Mouse (Mus musculus): Measurements from ENCODE around the gene Rab5if.
"Not testable (repeated sequence)": the region's sequence is repeated elsewhere in the genome, so short reads cannot be mapped to it uniquely, and the experiment has no call there.

The Rab5if gene

GRCm38 (mm10) chr2:156853999-156854771, 8.7 kb upstream of the Rab5if start:
- DNase-seq (ENCODE audit: low read depth, low spot score), result not testable (repeated sequence)

- no peak for DNase-seq (ENCODE audit: low read depth, low spot score)
These were observed 6.6 kb upstream of the Rab5if start for GRCm38 (mm10) chr2:156856311-156856710.

DNA sequence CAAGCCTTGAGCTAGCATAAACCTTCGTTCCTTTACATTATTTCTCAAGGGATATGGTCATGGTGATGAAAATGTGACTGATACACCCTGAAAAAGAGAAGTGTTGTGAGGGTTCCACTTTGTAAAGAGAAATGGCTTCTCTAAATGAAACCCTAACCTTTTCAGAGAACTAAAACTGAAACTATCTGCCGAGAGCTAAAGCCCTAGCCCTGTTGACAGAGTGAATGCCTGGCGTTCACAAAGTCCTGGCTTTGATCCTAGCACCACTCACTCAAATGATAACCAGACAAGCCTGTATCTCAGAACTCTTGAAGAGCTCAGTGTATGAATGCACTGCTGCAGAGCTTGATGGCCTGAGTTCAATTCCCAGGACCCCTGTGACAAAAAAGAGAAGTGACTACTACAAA, 5.5 kb upstream of the Rab5if start:
- DNase-seq (ENCODE audit: low read depth, low spot score), result peak; percentile 52

GRCm38 (mm10) chr2:156857835-156858234, 5.1 kb upstream of the Rab5if start, which contains the start of gene 4930518I15Rik:
Gene 4930518I15Rik (minus strand): TSS chr2:156857946.
- DNase-seq (ENCODE audit: low read depth, low spot score), result no peak

DNA sequence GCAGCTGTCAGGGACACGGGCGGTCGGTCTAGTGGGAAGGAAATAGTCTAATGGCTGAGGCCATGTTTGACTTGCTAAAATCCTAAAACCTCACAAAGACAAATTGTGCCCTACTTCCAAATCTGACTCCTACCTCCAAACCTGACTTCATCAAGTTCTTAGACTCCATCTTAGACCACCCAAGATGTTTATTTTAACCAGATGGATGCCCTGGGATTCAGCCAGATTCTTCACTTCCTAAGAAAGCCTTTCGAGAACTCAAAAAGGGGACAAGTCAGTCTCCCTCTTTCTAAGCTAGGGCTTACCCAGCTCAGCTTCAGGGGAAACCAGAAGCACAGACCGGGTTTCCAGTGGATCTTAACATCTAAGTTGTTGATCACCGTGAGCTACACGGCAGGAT, 4.3 kb upstream of the Rab5if start:
- DNase-seq (ENCODE audit: low read depth, low spot score), result no peak

GRCm38 (mm10) chr2:156862041-156862717, 749 bp upstream of the Rab5if start:
- peak; percentile 61 for DNase-seq (ENCODE audit: low read depth, low spot score)

- DNase-seq (ENCODE audit: low read depth, low spot score), result peak; percentile 69
These were observed 696 bp downstream of the Rab5if start for GRCm38 (mm10) chr2:156863487-156864160.

DNA sequence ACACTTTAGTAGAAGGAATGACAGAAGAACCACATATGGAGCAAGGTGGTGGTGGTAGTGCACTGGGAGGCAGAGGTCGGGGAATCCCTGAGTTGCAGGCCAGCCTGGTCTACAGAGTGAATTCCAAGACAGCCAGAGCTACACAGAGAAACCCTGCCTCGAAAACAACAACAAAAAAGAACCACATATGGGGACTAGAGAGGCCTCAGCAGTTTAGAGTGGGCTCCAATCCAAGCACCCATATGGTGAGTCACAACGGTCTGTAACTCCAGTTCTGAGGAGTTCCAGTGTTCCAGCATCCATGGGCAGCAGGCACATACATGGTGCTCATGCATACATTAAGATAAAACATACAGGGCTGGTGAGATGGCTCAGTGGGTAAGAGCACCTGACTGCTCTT, 1.6 kb downstream of the Rab5if start:
- no peak for DNase-seq (ENCODE audit: low read depth, low spot score)

- DNase-seq (ENCODE audit: low read depth, low spot score), result no peak
These were observed 6.1 kb downstream of the Rab5if start for GRCm38 (mm10) chr2:156868994-156869393.

GRCm38 (mm10) chr2:156869554-156869953, 6.6 kb downstream of the Rab5if start:
- DNase-seq (ENCODE audit: low read depth, low spot score), result no peak

DNA sequence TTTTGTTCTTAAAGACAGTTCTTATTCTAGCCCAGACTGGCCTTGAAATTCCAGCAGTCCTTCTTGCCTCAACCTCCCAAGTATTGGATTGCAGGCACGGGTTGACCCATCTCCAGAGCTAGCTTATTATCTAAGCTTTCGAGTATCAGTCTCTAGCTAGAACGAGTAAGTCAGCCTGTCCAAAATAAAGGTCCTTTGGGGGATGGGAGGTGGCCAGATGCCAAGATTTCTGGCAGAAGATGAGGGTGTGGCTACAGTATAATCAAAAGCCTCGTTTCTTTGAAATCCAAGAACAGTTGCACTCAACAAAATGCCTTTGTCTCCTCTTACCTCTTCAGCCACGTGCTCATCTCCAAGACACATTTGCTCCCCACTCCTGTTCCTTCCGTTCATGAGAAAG, 7.6 kb downstream of the Rab5if start:
- peak; percentile 28 for DNase-seq (ENCODE audit: low read depth, low spot score)

DNA sequence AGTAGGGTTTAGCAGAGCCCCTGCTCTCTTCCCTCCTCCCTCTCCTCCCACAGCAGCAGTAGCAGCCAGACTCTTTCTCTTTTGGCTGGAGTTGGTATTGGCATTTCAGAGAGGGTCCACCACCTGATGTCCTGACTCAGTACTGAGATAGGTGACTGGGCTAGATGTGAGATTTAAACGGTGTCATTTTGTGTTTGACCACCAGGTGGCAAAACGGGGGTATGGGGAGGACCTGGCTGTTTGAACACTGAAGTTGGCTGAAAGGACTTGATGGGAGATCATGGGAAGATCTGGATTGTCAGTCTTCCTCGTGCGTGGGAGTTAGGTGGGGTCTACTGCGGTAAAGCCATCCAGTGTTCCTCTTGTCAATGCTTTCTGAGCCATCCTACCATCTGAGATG, 10.7 kb downstream of the Rab5if start:
- DNase-seq (ENCODE audit: low read depth, low spot score), result peak; percentile 86

DNA sequence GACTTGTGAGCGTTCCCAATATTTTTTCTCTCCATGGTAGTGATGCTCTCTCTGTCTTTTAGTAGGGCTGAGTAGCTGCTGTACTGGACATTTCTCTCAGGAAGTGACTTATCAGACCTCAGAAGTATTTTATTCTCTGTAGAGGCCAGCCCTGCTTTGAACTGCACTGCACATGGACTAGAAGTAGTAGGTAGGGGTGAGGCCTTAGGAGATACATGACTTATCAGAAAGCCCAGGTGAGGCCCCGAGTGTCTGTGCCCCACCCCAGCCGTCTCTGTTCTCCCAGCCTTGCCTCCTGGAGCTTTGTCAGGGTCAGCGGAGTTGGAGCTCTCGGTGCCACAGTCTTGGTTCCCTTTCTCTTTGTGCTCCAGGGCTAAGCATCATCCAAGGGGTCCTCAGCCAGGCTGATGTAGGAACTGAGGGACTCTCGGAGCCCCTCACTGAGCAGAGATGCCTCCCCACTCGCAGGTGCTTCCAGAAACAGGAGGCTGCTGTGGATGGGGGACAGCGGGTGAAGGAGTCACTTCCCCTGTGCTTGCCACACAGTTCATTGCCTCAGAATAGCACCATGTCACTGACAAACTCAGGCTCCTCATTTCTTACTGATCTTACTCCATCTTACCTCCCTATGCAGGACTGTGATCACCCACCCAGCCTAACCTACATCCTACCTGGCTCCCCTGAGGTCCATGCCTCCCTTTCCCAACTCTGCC, 11.3 kb downstream of the Rab5if start:
- DNase-seq (ENCODE audit: low read depth, low spot score), result no peak

DNA sequence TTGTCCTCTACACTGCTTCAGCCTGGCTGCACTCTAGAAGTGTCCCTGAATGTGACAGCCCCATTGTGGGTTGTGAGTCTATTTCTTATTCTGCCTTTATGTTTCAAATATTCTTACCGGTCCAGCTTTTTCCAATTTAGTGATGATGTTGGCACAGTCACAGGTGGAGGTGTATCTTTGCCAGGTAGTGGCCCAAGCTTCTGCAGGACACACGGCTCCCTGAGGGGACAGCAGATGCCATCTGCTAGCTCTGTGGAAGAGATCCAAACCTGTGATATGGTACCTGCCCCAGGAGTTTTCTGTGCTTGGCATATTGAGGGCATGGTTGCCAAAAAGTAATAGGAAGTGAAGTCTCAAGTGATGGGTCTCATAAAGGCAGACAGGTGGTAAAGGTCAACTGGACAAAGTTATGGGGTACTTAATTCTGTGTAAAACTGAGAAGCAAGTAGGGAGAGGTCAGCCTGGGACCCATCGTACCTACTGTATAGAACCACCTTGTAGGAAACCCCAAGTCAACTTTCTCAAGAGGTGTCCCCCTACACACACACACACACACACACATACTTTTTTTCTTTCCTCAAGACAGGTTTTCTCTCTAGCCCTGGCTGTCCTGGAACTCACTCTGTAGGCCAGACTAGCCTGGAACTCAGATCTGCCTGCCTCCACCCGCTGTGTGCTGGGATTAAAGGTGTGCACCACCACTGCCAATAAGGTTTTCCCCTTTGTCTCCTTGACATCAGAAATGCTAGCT, 12.0 kb downstream of the Rab5if start:
- DNase-seq (ENCODE audit: low read depth, low spot score), result no peak

DNA sequence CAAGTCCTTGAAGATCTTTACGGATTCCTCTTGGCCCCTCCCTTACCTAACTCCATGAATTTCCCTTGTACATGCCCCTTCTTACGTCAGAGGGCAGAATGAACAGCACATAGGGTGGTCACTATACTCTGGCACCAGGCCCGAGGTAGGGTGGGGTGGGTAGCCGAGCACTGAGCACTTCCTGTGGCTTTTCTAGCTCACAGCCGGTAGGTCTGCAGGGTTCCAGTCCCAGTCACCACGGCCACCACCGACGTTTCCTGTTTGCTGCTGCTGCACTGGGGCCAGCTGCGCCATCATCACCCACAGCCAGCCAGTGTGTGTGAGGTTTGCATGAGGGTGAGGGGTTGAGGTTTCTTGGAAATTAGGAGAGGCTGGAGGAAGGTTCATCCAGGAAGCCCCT, 14.8 kb downstream of the Rab5if start:
- peak; percentile 76 for DNase-seq (ENCODE audit: low read depth, low spot score)

DNA sequence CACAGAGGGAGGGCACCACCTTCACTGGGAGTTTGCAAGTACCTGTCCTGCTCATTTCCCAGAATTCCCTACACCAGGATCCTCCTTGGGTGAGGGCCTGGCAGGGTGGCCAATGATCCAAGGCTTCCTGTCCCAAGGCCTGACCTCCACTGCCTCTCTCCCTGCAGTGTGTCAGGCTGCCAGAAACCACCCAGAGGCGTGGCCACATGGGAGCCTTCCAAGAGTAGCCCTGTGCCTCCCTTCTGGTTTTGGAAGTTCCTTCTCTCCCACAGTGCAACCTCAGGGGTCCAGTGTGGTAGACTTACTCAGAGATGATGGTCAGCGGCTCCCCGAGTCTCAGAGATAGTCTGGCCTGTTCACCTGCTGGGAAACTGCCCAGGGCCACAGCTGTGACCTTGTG, 16.6 kb downstream of the Rab5if start:
- DNase-seq (ENCODE audit: low read depth, low spot score), result no peak

- peak; percentile 75 for DNase-seq (ENCODE audit: low read depth, low spot score)
These were observed 19.6 kb downstream of the Rab5if start for GRCm38 (mm10) chr2:156882431-156883001.

DNA sequence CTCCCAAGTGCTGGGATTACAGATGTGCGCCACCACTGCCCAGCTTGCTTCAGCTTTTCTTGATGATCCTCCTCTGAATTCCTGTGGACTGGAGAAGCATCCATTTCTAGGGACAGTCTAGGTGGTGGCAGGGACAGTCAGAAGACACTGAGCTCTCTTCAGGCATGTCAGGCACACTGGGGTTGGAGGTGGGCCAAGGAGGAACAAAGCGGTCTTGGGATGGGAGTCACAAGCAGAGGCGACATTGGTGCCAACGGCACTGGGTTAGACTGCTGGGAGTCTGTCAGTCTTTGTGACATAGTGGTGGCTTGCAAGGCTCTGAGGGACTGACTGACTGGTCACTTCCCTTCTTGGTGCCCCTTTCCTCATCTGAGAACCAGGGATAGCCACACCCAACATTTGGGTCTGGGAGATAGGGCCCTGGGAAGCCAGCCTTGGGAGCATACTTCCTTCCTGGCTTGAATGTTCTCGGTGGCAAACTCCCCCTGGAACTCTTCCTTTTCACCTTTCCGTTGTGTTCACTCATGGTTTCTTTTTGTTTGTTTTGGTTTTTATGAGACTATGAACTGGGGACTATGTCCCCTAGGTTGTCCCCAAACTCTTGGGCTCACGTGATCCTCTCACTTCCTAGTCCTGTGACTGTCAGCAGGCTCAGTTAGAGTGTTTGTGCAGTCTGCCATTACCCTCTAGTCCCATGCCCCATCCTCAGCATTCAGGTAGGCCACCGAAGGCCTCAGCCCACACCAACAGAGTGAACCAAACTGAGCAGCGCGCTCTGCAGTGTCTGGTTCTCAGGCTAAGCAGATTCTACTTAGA, 21.7 kb downstream of the Rab5if start:
- DNase-seq (ENCODE audit: low read depth, low spot score), result peak; percentile 26

DNA sequence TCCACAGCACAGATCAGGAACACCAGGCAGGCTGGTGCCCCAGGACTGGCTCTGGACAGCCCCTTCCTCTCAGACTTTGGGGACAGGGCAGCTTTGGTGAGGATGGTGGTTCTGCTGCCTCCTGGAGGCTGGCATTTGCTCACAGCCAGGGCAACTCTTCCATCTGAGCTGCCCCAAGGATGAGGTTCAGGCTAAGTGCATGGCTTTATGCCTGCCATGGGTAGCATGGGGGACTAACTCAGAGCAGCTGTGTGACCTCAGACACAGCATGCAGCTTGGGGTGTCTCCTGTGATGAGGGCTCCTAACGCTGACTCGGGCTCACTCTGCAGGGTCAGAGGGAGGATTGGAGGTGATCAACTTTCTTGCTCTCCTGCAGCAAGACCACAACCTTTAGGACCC, 22.7 kb downstream of the Rab5if start:
- DNase-seq (ENCODE audit: low read depth, low spot score), result peak; percentile 18

DNA sequence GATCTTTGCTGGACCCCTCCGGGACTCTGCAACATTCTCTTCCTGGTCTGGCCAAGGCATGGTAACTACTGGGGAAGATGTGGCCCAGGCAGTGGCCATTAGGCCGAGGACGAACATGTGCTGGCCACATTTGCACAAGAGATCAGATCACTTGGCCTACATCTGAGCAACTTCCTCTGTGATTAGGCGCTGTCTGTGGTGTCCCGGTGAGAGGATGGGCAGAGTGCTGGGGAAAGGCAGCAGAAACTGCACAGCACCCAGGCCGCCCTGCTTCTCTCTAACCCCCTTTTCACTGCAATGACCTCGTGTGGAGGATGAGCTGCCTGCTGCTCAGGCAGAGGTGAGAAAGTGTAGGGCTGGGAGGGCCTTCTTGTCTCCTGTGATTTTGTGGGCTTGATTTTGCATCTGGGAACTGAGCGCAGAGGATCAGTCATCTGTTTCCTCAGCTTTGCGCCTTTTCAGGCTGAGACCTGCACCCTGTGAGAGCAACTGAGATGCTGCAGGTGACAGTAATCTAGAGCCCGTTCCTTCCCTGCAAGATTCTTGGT, 23.2 kb downstream of the Rab5if start:
- DNase-seq (ENCODE audit: low read depth, low spot score), result peak; percentile 39

All from CD4-positive, CD25-positive, alpha-beta regulatory T cell, adult 2 months (primary cell).